8 mouse cellular contexts compared by ENCODE assay signal in genomic region chr5:27615769-27616168, GRCm38 (mm10).
DNase-seq lines count a peak whose midpoint lies in the region; ATAC-seq and TF ChIP-seq lines count a peak whose summit lies in the region.

No protein-coding gene starts in this region.

- no peaks in the 10 kb centered on the region for H3K27me3 ChIP-seq in embryonic facial prominence, embryonic 11.5 days (ENCODE audit: control insufficient read depth, insufficient read depth, low read length)
- H3K27me3 ChIP-seq in limb, embryonic 14.5 days (ENCODE audit: control insufficient read depth, insufficient read depth, low read length), result no peaks in the 10 kb centered on the region

- ATAC-seq in embryonic facial prominence, embryonic 11.5 days (replicated peaks; ENCODE audit: insufficient number of reproducible peaks, low FRiP score, low TSS enrichment, low read depth), result no peak
- ATAC-seq in limb, embryonic 14.5 days (ENCODE audit: low FRiP score, low read depth), result no peak; the same call in 1 of the 2 replicates

- DNase-seq in urinary bladder, postnatal 25 days (ENCODE audit: low spot score), result peak; percentile 23
- DNase-seq in urinary bladder, adult 2 months (ENCODE audit: low spot score), result no peak
- peak; percentile 44 to 63 for DNase-seq in adrenal gland, postnatal 36 days
- DNase-seq in embryonic facial prominence, embryonic 11.5 days (ENCODE audit: low spot score), result peak; percentile 78
- peak; percentile 34 for DNase-seq in kidney, adult 9 months
- peak; percentile 79 for DNase-seq in limb, embryonic 14.5 days (ENCODE audit: low spot score)
- peak; percentile 71 for DNase-seq in retina, postnatal 1 day
- no peak for DNase-seq in spleen, postnatal 4 days (ENCODE audit: low spot score in 2 of 2)

- WGBS in embryonic facial prominence, embryonic 11.5 days, result 32% methylated on average over 7 of the region's 7 CpGs
- WGBS in limb, embryonic 14.5 days, result 35% methylated on average over 7 of the region's 7 CpGs

- H3K9me3 ChIP-seq in embryonic facial prominence, embryonic 11.5 days (replicated peaks; ENCODE audit: control insufficient read depth, low read length), result no peaks in the 10 kb centered on the region
- no peaks in the 10 kb centered on the region for H3K9me3 ChIP-seq in limb, embryonic 14.5 days (ENCODE audit: control insufficient read depth, low read length)

- H3K4me2 ChIP-seq in embryonic facial prominence, embryonic 11.5 days (ENCODE audit: low read depth, low read length), result no peak overlapping the region
- no peak overlapping the region for H3K4me2 ChIP-seq in limb, embryonic 14.5 days (replicated peaks; ENCODE audit: low read depth, low read length, severe bottlenecking)

- no peak overlapping the region for H3K27ac ChIP-seq in embryonic facial prominence, embryonic 11.5 days (replicated peaks; ENCODE audit: low read depth, low read length)
- no peak overlapping the region for H3K27ac ChIP-seq in limb, embryonic 14.5 days (replicated peaks; ENCODE audit: low read depth, low read length)

- no peaks in the 10 kb centered on the region for H3K4me1 ChIP-seq in embryonic facial prominence, embryonic 11.5 days (ENCODE audit: control insufficient read depth, insufficient read depth, low read length)
- H3K4me1 ChIP-seq in limb, embryonic 14.5 days (ENCODE audit: control insufficient read depth, insufficient read depth, low read length), result no peaks in the 10 kb centered on the region

- TF ChIP-seq POLR2A in limb, embryonic 14.5 days (IDR thresholded peaks at IDR 0.05; ENCODE audit: borderline replicate concordance, extremely low read depth, insufficient read depth, insufficient read length), result no peak

- H3K4me3 ChIP-seq in embryonic facial prominence, embryonic 11.5 days (ENCODE audit: low read depth, low read length), result no peak overlapping the region
- H3K4me3 ChIP-seq in limb, embryonic 14.5 days (replicated peaks; ENCODE audit: low read length), result no peak overlapping the region

- no peak overlapping the region for H3K9ac ChIP-seq in embryonic facial prominence, embryonic 11.5 days (replicated peaks; ENCODE audit: low read length)
- H3K9ac ChIP-seq in limb, embryonic 14.5 days (ENCODE audit: low read depth, low read length, severe bottlenecking), result no peak overlapping the region

- H3K36me3 ChIP-seq in embryonic facial prominence, embryonic 11.5 days (replicated peaks; ENCODE audit: control insufficient read depth, insufficient read depth, low read depth, low read length), result no peaks in the 10 kb centered on the region
- H3K36me3 ChIP-seq in limb, embryonic 14.5 days (ENCODE audit: control insufficient read depth, insufficient read depth, low read length), result no peaks in the 10 kb centered on the region

Comparison
In these comparisons a context has a peak if more than half of its experiments do, and no peak if none do; other contexts are left out.
1. DNase-seq: peak in urinary bladder, postnatal 25 days (single experiment), adrenal gland, postnatal 36 days (2 of 2), embryonic facial prominence, embryonic 11.5 days (single experiment), kidney, adult 9 months (single experiment), limb, embryonic 14.5 days (single experiment) and retina, postnatal 1 day (single experiment); none in urinary bladder, adult 2 months (single experiment) and spleen, postnatal 4 days (0 of 2).